Mouse (Mus musculus): ENCODE measurements at regions not wholly inside any gene's neighbourhood (a gene's known extent, or its start where the extent isn't known, plus 50 kb on each side); places are given as distances from the start of the nearest gene placed in this dataset.

- no peaks in the 10 kb centered on the region for H3K36me3 ChIP-seq (ENCODE audit: control insufficient read depth, insufficient read depth, low read length)
- H3K27me3 ChIP-seq (ENCODE audit: control insufficient read depth, insufficient read depth, low read length), result no peaks in the 10 kb centered on the region
- DNase-seq (ENCODE audit: low spot score, missing footprints), result no peak
- no peak overlapping the region for H3K4me2 ChIP-seq
- H3K9ac ChIP-seq (ENCODE audit: low read length), result no peak overlapping the region
- ATAC-seq (ENCODE audit: low FRiP score), result no peak
- no peak overlapping the region for H3K27ac ChIP-seq (ENCODE audit: low read depth, low read length)
- WGBS, result 82% methylated on average over 2 of the region's 2 CpGs
- H3K4me1 ChIP-seq (ENCODE audit: control insufficient read depth, insufficient read depth, low read length), result no peaks in the 10 kb centered on the region
- H3K9me3 ChIP-seq (ENCODE audit: control insufficient read depth, low read length), result no peaks in the 10 kb centered on the region
- H3K4me3 ChIP-seq (ENCODE audit: low read depth, low read length), result no peak overlapping the region
Measured at GRCm38 (mm10) chr2:83224018-83224417, 280.6 kb downstream of the Fsip2 start.

- H3K27ac ChIP-seq (ENCODE audit: low read depth, low read length), result no peak overlapping the region
- no peaks in the 10 kb centered on the region for H3K4me1 ChIP-seq (ENCODE audit: control insufficient read depth, insufficient read depth, low read length)
- H3K4me3 ChIP-seq (ENCODE audit: low read depth, low read length), result no peak overlapping the region
- WGBS, result 91% methylated on average over 5 of the region's 5 CpGs
- ATAC-seq (ENCODE audit: low FRiP score) (no peak), DNase-seq (ENCODE audit: low spot score, missing footprints) (no peak)
- no peak overlapping the region for H3K9ac ChIP-seq (ENCODE audit: low read length)
- no peaks in the 10 kb centered on the region for H3K9me3 ChIP-seq (ENCODE audit: control insufficient read depth, low read length)
- no peaks in the 10 kb centered on the region for H3K36me3 ChIP-seq (ENCODE audit: control insufficient read depth, insufficient read depth, low read length)
- H3K27me3 ChIP-seq (ENCODE audit: control insufficient read depth, insufficient read depth, low read length), result no peaks in the 10 kb centered on the region
- no peak overlapping the region for H3K4me2 ChIP-seq
Measured at GRCm38 (mm10) chr2:83226198-83226597, 282.8 kb downstream of the Fsip2 start.

- H3K27ac ChIP-seq (ENCODE audit: low read depth, low read length), result no peak overlapping the region
- 83% methylated on average over 6 of the region's 6 CpGs for WGBS
- H3K27me3 ChIP-seq (ENCODE audit: control insufficient read depth, insufficient read depth, low read length), result no peaks in the 10 kb centered on the region
- no peak overlapping the region for H3K4me2 ChIP-seq
- no peak for ATAC-seq (ENCODE audit: low FRiP score)
- H3K9me3 ChIP-seq (ENCODE audit: control insufficient read depth, low read length), result no peaks in the 10 kb centered on the region
- no peak overlapping the region for H3K9ac ChIP-seq (ENCODE audit: low read length)
- no peaks in the 10 kb centered on the region for H3K36me3 ChIP-seq (ENCODE audit: control insufficient read depth, insufficient read depth, low read length)
- no peak overlapping the region for H3K4me3 ChIP-seq (ENCODE audit: low read depth, low read length)
- no peak for DNase-seq (ENCODE audit: low spot score, missing footprints)
- no peaks in the 10 kb centered on the region for H3K4me1 ChIP-seq (ENCODE audit: control insufficient read depth, insufficient read depth, low read length)
Measured at GRCm38 (mm10) chr2:83251173-83252101, 308.0 kb downstream of the Fsip2 start.

GRCm38 (mm10) chr2:83256811-83257321, 313.4 kb downstream of the Fsip2 start:
- no peak for ATAC-seq (ENCODE audit: low FRiP score)
- Histone ChIP-seq H3K27me3 (ENCODE audit: control insufficient read depth, insufficient read depth, low read length) (no peaks in the 10 kb centered on the region), H3K9ac (ENCODE audit: low read length) (no peak overlapping the region)

GRCm38 (mm10) chr2:83258613-83259012, 315.2 kb downstream of the Fsip2 start:
- H3K9ac ChIP-seq (ENCODE audit: low read length), result no peak overlapping the region
- H3K9me3 ChIP-seq (ENCODE audit: control insufficient read depth, low read length), result no peaks in the 10 kb centered on the region
- no peak overlapping the region for H3K27ac ChIP-seq (ENCODE audit: low read depth, low read length)
- no peak overlapping the region for H3K4me3 ChIP-seq (ENCODE audit: low read depth, low read length)
- no peaks in the 10 kb centered on the region for H3K36me3 ChIP-seq (ENCODE audit: control insufficient read depth, insufficient read depth, low read length)
- 79% methylated on average over 3 of the region's 3 CpGs for WGBS
- ATAC-seq (ENCODE audit: low FRiP score) (no peak), DNase-seq (ENCODE audit: low spot score, missing footprints) (no peak)
- H3K4me1 ChIP-seq (ENCODE audit: control insufficient read depth, insufficient read depth, low read length), result no peaks in the 10 kb centered on the region
- no peaks in the 10 kb centered on the region for H3K27me3 ChIP-seq (ENCODE audit: control insufficient read depth, insufficient read depth, low read length)
- no peak overlapping the region for H3K4me2 ChIP-seq

More at GRCm38 (mm10) chr2:83256811-83257321, 313.4 kb downstream of the Fsip2 start:
- H3K9me3 ChIP-seq (ENCODE audit: control insufficient read depth, low read length), result no peaks in the 10 kb centered on the region
- H3K4me1 ChIP-seq (ENCODE audit: control insufficient read depth, insufficient read depth, low read length), result no peaks in the 10 kb centered on the region
- H3K4me3 ChIP-seq (ENCODE audit: low read depth, low read length), result no peak overlapping the region
- DNase-seq (ENCODE audit: low spot score, missing footprints), result no peak
- 89% methylated on average over 2 of the region's 2 CpGs for WGBS
- no peak overlapping the region for H3K4me2 ChIP-seq
- H3K27ac ChIP-seq (ENCODE audit: low read depth, low read length), result no peak overlapping the region
- H3K36me3 ChIP-seq (ENCODE audit: control insufficient read depth, insufficient read depth, low read length), result no peaks in the 10 kb centered on the region

GRCm38 (mm10) chr2:83303515-83303914, 340.7 kb upstream of the Zc3h15 start:
- no peak for DNase-seq (ENCODE audit: low spot score, missing footprints)
- 73% methylated on average over 8 of the region's 8 CpGs for WGBS
- H3K27me3 ChIP-seq (ENCODE audit: control insufficient read depth, insufficient read depth, low read length), result no peaks in the 10 kb centered on the region
- H3K9ac ChIP-seq (ENCODE audit: low read length), result no peak overlapping the region
- no peaks in the 10 kb centered on the region for H3K4me1 ChIP-seq (ENCODE audit: control insufficient read depth, insufficient read depth, low read length)
- H3K27ac ChIP-seq (ENCODE audit: low read depth, low read length), result no peak overlapping the region
- no peak overlapping the region for H3K4me2 ChIP-seq
- no peak for ATAC-seq (ENCODE audit: low FRiP score)
- no peaks in the 10 kb centered on the region for H3K36me3 ChIP-seq (ENCODE audit: control insufficient read depth, insufficient read depth, low read length)
- no peaks in the 10 kb centered on the region for H3K9me3 ChIP-seq (ENCODE audit: control insufficient read depth, low read length)
- H3K4me3 ChIP-seq (ENCODE audit: low read depth, low read length), result no peak overlapping the region

- H3K4me1 ChIP-seq (ENCODE audit: control insufficient read depth, insufficient read depth, low read length), result no peaks in the 10 kb centered on the region
- H3K27me3 ChIP-seq (ENCODE audit: control insufficient read depth, insufficient read depth, low read length), result no peaks in the 10 kb centered on the region
- ATAC-seq (ENCODE audit: low FRiP score), result no peak
- no peak overlapping the region for H3K9ac ChIP-seq (ENCODE audit: low read length)
- no peak overlapping the region for H3K27ac ChIP-seq (ENCODE audit: low read depth, low read length)
- H3K4me3 ChIP-seq (ENCODE audit: low read depth, low read length), result no peak overlapping the region
- H3K4me2 ChIP-seq, result no peak overlapping the region
- no peaks in the 10 kb centered on the region for H3K36me3 ChIP-seq (ENCODE audit: control insufficient read depth, insufficient read depth, low read length)
- WGBS, result 76% methylated on average over 5 of the region's 5 CpGs
- no peak for DNase-seq (ENCODE audit: low spot score, missing footprints)
- H3K9me3 ChIP-seq (ENCODE audit: control insufficient read depth, low read length), result no peaks in the 10 kb centered on the region
Measured at GRCm38 (mm10) chr2:83332056-83332769, 312.0 kb upstream of the Zc3h15 start.

- ATAC-seq (ENCODE audit: low FRiP score) (peak; percentile 67), DNase-seq (ENCODE audit: low spot score, missing footprints) (peak; percentile 84)
- Histone ChIP-seq H3K4me1 (ENCODE audit: control insufficient read depth, insufficient read depth, low read length) (no peaks in the 10 kb centered on the region), H3K4me3 (ENCODE audit: low read depth, low read length) (no peak overlapping the region), H3K9ac (ENCODE audit: low read length) (no peak overlapping the region), H3K36me3 (ENCODE audit: control insufficient read depth, insufficient read depth, low read length) (no peaks in the 10 kb centered on the region), H3K27me3 (ENCODE audit: control insufficient read depth, insufficient read depth, low read length) (no peaks in the 10 kb centered on the region), H3K9me3 (ENCODE audit: control insufficient read depth, low read length) (no peaks in the 10 kb centered on the region), H3K4me2 (no peak overlapping the region), H3K27ac (ENCODE audit: low read depth, low read length) (no peak overlapping the region)
- 50% methylated on average over 5 of the region's 5 CpGs for WGBS
Measured at GRCm38 (mm10) chr2:83332770-83333157, 311.5 kb upstream of the Zc3h15 start.

GRCm38 (mm10) chr2:83337364-83337763, 306.9 kb upstream of the Zc3h15 start:
- WGBS, result 35% methylated on average over 4 of the region's 4 CpGs
- ATAC-seq (ENCODE audit: low FRiP score) (no peak), DNase-seq (ENCODE audit: low spot score, missing footprints) (peak; percentile 83)
- no peaks in the 10 kb centered on the region for H3K4me1 ChIP-seq (ENCODE audit: control insufficient read depth, insufficient read depth, low read length)
- H3K9me3 ChIP-seq (ENCODE audit: control insufficient read depth, low read length), result no peaks in the 10 kb centered on the region
- H3K27me3 ChIP-seq (ENCODE audit: control insufficient read depth, insufficient read depth, low read length), result no peaks in the 10 kb centered on the region
- no peak overlapping the region for H3K4me3 ChIP-seq (ENCODE audit: low read depth, low read length)
- H3K36me3 ChIP-seq (ENCODE audit: control insufficient read depth, insufficient read depth, low read length), result no peaks in the 10 kb centered on the region
- no peak overlapping the region for H3K9ac ChIP-seq (ENCODE audit: low read length)
- H3K27ac ChIP-seq (ENCODE audit: low read depth, low read length), result no peak overlapping the region
- H3K4me2 ChIP-seq, result no peak overlapping the region
